Mouse (Mus musculus) 416B (cell line): ENCODE measurements around the gene Tacr2.
A peak's percentile ranks its signal among the peaks of the same experiment; 100 is the strongest.

Experiments used
- DNase-seq: peaks from one replicate; pipeline ENCODE4 v3.0.0; 2011; ENCODE audit warnings: low read depth

Tacr2 gene

GRCm38 (mm10) chr10:62242358-62242757 is 9.9 kb upstream of the Tacr2 start:
- DNase-seq = no peak

DNA sequence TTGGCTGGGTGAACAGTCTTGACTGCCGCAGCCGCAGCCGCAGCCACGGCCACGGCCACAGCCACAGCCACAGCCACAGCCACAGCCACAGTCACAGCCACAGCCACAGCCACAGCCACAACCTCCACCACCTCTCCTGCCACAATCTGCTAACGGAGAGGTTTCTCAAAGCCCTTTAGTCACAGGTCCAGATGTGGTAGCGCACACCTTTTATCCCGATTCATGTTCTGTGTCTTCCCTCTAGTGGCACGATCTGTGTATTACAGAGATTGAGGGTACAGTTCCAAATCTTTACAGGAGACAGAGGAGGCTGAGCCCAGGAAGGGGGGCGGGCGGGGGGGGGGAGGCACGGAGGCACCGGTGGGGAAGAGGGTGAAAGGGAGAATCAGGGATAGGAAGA is 9.3 kb upstream of the Tacr2 start:
- DNase-seq = peak; percentile 30

DNA sequence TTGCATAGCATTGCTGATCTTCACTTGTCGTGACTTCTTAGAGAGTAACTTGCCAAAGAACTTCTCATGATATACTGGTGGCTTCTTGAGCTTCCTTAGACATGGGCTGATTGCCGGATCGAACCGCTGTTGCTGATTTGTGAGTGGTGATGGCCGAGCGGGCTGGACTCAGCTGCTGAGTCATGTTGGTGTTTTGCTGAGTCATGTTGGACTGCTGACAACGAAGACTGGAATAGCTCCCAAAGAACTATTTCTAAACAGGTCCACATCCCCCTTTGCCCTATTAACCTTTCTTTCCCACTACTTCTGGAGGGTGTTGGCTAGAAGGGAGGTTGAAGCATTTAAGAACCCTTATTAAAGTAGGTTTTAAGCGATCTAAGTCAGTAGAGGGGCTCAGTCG is 8.2 kb upstream of the Tacr2 start:
- DNase-seq = peak; percentile 22

GRCm38 (mm10) chr10:62247156-62247555 is 5.1 kb upstream of the Tacr2 start:
- DNase-seq = no peak

DNA sequence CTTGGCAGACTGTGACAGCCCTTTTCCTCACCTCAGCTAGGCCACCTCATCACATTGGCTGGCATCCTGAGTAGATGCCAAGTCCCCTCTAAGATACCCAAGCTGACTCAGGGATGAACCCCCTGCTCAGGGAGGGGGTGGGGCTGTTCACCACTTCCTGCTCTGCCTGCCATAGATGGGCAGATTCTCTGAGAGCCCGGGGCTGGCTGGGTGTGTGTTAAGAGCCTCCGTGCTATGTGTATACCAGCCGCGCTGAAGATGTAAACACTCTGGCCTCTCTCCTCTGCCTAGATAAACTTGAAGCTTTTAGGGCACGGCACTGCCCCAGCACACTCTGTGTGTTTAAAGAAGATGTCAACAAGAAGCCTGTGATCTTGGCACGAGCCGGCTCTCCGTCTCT is 4.4 kb upstream of the Tacr2 start:
- peak; percentile 35 for DNase-seq

DNA sequence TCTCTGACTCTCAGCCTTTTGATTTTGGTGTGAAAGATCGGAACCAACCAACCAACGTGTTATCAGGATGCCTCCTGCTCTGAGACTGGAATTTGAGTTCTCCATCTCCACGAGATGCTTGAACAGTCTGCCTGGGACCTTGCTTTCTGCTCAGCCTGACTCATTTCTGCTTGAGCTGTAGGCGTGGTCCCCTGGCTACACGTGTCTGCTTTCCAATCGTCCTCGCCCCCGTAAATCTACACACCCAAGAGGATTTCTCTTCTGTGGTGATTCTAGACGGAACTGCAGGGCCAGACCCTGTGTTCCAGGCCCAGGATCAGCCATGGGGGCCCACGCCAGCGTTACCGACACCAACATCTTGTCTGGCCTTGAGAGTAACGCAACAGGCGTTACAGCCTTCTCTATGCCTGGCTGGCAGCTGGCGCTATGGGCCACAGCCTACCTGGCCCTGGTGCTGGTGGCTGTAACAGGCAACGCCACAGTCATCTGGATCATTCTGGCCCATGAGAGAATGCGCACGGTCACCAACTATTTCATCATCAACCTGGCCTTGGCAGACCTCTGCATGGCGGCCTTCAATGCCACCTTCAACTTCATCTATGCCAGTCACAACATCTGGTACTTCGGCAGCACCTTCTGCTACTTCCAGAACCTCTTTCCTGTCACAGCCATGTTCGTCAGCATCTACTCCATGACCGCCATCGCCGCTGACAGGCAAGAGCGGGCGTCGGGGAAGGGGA is 428 bp downstream of the Tacr2 start:
- no peak for DNase-seq

DNA sequence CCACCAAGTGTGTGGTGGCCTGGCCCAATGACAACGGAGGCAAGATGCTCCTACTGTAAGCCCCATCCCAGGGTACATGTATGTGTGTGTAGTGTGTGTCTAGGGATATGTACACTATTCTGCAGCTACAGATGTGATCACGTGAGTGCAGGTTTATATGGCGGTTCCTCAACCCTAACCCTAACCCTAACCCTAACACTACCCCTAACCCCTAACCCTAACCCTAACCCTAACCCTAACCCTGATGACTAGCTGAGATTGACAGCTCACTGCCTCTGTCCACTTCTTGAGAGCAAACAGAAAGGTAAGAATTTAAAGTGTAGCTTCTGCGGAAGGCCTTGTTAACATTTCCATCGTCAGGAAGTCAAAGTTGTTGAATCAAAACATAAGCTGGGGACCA is 6.1 kb downstream of the Tacr2 start:
- no peak for DNase-seq

DNA sequence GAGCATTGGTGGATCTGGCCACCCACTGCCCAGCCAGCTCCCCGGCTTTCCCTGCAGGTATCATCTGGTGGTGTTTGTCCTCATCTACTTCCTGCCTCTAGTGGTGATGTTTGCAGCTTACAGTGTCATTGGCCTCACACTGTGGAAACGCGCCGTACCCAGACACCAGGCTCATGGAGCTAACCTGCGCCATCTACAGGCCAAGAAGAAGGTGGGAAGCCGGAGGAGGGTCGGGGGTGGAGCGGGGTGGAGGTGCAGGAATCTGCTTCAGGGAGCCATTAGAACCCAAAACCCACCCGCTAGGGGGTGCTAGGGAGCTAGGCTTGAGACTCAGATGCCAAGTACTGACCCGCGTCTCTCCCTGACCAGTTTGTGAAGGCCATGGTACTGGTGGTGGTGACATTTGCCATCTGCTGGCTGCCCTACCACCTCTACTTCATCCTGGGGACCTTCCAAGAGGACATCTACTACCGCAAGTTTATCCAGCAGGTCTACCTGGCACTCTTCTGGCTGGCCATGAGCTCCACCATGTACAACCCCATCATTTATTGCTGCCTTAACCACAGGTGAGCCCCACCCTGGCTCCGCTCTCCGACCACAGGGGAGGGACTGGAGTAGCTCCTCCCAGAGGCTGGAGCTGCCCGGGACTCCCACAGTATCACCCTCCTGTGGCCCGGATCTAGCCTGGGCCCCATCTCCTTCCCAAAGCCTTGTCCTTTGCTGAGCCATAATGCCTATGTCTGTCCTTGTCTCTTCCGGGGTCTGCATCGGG is 9.1 kb downstream of the Tacr2 start:
- peak; percentile 95 for DNase-seq

DNA sequence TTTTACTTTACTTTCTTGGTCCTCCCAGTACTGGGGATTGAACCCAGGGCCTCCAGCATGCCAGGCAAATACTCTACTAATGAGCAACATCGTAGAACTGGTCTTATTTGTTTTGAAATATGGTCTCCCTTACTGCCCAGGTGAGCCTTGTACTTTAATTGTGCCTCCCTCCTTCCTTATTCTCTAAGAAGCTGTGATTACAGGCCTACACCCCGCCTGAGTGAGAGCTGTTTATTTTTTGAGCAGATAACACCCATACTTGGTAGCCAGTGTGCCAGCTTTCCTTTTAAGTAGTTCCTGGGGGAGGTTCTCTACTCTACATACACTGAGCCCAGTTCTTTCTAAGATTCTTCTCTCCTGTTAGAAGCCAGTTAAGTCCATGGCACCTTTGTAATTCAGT is 12.1 kb downstream of the Tacr2 start:
- no peak for DNase-seq

DNA sequence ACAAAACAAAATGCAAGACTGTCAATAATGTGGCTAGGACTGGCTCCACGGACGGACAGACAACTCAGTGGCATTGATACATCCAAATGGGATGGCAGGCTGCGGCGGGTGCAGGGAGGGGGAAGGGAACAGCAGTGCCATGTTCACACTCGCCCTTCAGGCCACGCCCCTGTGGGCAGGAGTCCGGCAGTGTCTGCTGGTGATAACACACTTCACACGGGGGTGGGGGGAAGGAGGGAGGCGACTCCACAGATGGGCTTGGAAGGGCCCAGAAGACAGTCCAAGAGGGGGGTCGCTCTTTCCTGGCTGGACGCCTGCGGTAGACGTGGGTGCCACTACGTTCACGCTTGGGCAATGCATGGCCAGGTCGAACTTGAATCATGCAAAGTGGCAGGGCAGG is 17.0 kb downstream of the Tacr2 start:
- no peak for DNase-seq

DNA sequence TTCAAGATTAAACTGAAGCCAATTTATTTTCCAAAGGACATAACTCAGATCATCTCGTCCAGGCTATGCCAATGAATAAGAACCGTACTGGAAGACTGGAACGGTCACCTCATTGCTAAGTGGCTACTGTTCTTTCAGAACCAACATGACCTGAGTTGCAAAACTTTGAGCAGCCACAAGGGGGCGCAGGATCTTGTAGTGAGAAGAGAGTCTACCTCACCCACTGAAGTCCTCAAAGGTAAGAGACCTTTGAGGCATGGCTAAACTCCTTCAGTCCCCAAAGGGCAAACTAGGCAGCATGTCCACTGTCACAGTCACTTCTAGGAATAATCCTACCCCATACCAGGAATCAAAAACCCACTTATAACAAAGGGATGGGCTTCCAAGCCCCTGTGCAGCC is 23.0 kb downstream of the Tacr2 start:
- peak; percentile 81 for DNase-seq

- no peak for DNase-seq
These were observed 25.5 kb downstream of the Tacr2 start for GRCm38 (mm10) chr10:62277499-62278293.

DNA sequence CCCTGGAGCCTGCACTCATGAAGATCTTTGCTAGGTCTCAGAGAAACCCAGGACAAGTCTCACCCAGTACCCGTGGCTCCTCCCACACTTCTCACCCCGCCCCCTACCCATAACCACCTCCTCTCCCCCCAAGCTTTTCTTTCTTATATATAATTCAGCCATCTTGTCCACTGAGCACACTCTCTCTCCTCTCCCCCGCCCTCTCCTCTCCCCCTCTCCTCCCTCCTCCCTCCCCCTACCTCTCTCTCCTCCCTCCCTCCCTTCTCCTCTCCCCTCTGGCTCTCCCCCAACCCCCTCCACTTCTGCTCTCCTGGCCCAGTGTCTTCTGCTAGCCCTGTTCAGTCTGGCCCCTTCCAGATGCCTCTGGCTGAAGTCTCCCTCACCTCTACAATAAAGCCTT is 26.8 kb downstream of the Tacr2 start:
- no peak for DNase-seq

GRCm38 (mm10) chr10:62279671-62280070 is 27.4 kb downstream of the Tacr2 start:
- no peak for DNase-seq

- peak; percentile 17 for DNase-seq
These were observed 30.5 kb downstream of the Tacr2 start for GRCm38 (mm10) chr10:62282782-62283181.

DNA sequence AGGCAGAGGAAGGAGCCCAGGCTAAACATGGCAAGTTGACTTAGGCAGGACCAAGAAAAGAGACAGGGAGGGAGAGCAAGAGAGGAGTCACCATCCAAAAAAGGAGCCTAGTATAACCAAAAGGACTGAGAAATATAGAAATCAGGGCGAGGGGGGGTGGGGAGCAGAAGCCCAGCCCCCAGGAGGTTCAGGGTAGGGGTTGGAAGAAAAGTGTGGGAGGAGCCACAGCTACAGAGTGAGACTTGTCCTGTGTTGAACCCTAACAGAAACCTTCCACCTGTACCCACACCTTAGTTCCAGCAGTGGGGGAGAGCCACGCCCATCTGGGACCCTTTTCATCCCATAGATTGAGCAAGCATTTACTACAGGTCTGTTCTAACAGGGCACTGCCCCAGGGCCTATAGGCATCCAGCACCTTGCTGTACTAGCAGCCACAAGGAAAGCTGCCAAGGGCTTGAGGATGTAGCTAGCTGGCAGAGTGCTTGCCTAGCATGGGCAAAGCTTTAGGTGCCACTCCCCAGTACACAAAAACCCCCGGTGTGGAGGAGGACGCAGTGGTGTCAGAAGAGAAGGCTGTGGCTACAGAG is 31.1 kb downstream of the Tacr2 start:
- no peak for DNase-seq

- peak; percentile 91 for DNase-seq
These were observed 35.4 kb downstream of the Tacr2 start for GRCm38 (mm10) chr10:62287460-62288124.

DNA sequence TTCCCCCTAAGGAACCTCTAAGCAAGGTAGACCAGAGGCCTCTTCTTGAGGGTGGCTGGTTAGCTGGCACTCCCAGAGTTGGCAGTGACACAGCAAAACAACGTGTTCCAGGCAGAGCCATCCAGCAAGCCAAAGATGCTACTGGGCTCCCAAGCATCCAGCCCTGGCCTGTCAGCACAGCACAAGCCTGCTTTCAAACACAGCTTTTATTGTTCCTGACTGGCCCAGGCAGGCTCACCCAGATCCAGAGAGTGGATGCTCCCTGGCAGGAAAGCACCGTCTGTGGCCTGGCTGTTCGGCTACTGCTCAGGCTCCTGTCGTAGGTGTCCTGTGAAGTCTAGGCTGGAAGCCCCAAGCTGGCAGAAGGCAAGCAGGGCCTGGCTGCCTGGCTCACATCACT is 41.9 kb downstream of the Tacr2 start:
- no peak for DNase-seq

GRCm38 (mm10) chr10:62296086-62296872 is 44.0 kb downstream of the Tacr2 start:
- no peak for DNase-seq

GRCm38 (mm10) chr10:62300006-62300827 is 48.0 kb downstream of the Tacr2 start:
- peak; percentile 87 for DNase-seq
